Mouse (Mus musculus): Measurements from ENCODE around the gene 6030408B16Rik.
"Not testable (repeated sequence)": the region's sequence is repeated elsewhere in the genome, so short reads cannot be mapped to it uniquely, and the experiment has no call there.

Gene 6030408B16Rik

DNA sequence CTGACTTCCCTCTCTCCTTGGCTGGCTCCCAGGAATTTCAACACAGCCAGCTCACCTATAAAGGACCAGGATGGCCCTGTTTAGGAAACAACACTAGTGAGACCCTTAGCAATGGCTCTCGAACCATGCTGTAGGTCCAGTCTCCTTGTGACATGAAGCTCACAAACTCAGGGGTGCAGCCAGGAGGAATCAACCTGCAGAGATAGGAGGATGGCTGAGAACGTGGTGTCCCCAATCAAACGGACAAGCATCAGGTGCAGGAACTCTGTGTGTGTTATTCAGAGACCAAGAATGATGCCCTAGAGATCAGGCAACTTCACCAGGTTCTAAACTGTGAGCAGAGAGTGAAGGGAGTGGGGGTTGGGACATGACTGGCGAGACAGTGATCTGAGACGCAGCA, 29.1 kb downstream of the 6030408B16Rik start:
- no peak for DNase-seq (ENCODE audit: low read depth)

DNA sequence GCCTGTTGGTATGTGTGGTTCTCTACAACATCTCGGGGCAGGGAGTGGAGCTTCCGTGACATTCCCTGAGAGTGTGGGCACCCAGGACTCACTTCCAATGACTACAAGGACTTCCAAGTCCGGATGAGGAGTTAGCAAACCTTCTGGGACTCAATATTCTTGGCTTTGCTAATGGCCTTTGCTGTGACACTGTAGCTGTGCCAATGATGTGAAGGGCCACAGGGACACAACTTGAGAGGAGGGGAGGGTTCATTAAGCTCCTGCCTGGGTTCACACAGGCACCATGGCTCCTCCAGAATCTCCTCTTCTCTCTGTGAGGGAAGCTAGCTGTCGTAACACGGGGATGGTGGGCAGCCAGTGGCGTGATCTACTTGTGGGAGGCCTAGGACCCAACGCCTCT, 29.6 kb downstream of the 6030408B16Rik start:
- DNase-seq (ENCODE audit: low read depth) = no peak

- DNase-seq (ENCODE audit: low read depth) = peak; percentile 39
These were observed 30.5 kb downstream of the 6030408B16Rik start for GRCm38 (mm10) chr15:101323511-101323910.

DNA sequence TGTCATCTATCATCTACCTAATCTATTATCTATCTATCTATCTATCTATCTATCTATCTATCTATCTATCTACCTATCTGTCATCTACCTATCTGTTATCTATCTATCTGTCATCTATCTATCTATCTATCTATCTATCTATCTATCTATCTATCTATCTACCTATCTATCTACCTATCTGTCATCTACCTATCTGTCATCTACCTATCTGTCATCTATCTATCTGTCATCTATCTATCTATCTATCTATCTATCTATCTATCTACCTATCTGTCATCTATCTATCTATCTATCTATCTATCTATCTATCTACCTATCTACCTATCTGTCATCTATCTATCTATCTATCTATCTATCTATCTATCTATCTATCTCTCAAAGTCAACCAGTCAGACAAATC, 31.4 kb downstream of the 6030408B16Rik start:
- DNase-seq (ENCODE audit: low read depth) = not testable (repeated sequence)

GRCm38 (mm10) chr15:101325991-101326534, 33.1 kb downstream of the 6030408B16Rik start:
- peak; percentile 42 for DNase-seq (ENCODE audit: low read depth)

GRCm38 (mm10) chr15:101327282-101327681, 34.3 kb downstream of the 6030408B16Rik start:
- peak; percentile 71 for DNase-seq (ENCODE audit: low read depth)

- no peak for DNase-seq (ENCODE audit: low read depth)
These were observed 36.0 kb downstream of the 6030408B16Rik start for GRCm38 (mm10) chr15:101328876-101329563.

GRCm38 (mm10) chr15:101329564-101329892, 36.5 kb downstream of the 6030408B16Rik start:
- no peak for DNase-seq (ENCODE audit: low read depth)

DNA sequence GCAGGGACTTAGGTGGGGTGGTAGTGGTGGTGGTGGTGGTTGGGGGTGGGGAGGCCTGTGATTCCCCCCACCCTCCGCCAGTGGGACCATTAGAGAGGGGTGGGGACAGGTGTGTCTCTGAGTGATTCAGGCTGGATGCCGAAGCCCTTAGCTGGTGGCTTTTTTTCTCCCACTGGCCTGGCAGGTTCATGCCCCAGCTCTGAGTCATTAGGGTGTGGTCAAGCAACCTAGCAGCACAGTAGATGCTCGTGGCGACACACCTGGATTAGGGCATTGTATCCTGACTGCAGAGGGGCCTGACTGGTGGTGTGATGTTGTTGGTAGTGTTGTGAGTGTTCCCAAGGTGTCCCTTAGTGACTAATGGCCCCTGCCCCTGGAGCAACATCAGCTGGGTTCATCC, 38.1 kb downstream of the 6030408B16Rik start:
- DNase-seq (ENCODE audit: low read depth) = no peak

DNA sequence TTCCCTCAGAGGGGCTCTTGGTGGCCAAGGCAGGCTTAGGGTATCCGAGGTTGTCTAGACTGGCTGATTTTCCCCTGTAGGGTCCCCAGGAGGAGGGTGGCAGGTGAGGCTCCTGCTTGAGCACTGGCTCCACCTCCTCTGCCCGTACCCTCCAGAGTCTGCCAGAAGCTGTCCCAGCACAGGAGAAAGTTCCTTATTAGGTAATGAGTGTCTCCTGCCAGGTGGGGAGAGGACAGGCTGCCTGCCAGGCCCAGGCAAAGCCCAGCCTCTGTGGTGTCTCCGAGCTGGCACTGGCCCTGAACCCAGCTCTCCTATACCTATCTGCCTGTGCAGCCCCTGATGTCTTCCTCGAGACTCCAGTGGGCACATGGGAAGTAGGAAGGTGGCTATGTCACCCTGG, 39.4 kb downstream of the 6030408B16Rik start:
- DNase-seq (ENCODE audit: low read depth) = no peak

DNA sequence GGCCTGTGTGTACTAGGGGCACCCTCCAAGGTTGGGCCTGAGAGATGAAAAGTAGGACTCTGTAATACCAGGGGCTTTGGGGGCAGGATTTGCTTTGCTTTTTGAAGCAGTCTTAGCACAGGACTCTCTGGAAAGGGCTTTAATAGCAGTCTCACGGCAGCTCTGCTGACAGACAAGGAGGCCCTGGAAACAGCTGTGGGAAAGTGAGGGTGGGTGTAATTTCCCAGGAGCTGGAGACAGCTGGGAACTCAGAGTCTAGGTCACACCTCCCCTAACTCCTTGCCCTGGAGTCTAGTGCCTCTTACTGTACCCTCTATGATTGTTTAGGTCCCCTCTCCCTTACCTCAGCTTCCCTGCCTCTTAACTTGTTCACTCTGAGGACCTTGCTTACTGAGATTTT, 40.2 kb downstream of the 6030408B16Rik start:
- DNase-seq (ENCODE audit: low read depth) = no peak

- no peak for DNase-seq (ENCODE audit: low read depth)
These were observed 40.6 kb downstream of the 6030408B16Rik start for GRCm38 (mm10) chr15:101333648-101334047.

DNA sequence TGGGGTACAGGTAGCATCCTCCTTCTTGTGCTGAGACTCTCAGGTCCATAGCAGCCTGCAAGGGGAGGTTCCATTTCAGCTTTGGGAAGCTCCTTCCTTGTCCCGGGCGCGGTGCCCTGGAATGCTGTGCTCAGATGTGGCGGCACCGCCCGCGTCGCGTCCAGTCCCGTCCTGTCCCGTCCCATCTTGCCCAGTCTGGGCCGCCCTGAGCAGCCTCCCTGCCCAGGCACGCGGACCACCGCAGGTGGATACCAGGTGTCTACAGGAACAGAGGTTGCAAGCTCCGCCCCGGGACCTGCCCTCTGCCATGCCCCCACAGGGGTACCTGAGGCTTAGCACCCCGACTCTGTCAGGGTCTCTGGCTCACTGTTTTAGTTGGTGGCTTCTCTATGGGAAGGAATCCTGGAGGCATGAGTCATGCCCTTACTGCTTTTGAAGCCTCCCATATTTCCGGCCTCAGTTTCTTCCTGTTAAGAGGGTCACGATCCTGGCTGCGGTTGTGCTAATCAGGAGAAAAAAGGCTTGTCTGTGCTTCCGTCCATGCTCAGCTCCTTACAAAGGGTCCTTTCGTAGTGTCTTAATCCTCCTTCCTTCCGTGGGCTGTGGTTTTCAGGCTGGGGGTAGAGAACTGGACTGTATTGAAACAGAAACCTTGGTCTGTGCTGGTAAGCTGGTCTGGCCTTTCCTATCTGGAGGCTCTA, 43.6 kb downstream of the 6030408B16Rik start:
- no peak for DNase-seq (ENCODE audit: low read depth)

- DNase-seq (ENCODE audit: low read depth) = no peak
These were observed 45.3 kb downstream of the 6030408B16Rik start for GRCm38 (mm10) chr15:101338359-101338758.

DNA sequence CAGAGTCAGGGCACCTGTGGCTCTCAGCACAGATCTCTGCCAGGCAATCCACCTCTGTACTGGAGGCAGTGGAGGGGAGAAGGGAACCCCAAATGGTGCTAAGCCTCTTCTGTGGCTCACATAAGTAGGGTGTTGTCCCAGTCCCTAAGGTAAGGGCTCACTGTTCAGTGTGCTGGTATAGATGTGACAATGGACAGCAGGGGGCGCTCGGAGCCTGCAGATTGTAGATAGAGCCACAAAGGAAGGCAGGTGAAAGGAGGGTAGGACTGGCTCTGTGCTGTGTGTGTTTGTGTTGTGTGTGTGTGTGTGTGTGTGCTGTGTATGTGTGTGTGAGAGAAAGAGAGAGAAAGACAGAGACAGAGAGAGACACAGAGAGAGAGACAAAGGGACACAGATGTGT, 46.5 kb downstream of the 6030408B16Rik start:
- peak; percentile 87 for DNase-seq (ENCODE audit: low read depth)

GRCm38 (mm10) chr15:101341797-101342515, 48.9 kb downstream of the 6030408B16Rik start:
- DNase-seq (ENCODE audit: low read depth) = no peak
